Mouse (Mus musculus) urinary bladder, postnatal 36 days (tissue): Measurements from ENCODE around the gene Gli2.

ENCODE experiments used
- DNase-seq, 2 experiments: peaks; one replicate each; pipeline ENCODE4 v3.0.0; 2022; ENCODE audit warnings: low spot score in 2 of 2, mixed read lengths in 1 of 2

Gli2 gene

DNA sequence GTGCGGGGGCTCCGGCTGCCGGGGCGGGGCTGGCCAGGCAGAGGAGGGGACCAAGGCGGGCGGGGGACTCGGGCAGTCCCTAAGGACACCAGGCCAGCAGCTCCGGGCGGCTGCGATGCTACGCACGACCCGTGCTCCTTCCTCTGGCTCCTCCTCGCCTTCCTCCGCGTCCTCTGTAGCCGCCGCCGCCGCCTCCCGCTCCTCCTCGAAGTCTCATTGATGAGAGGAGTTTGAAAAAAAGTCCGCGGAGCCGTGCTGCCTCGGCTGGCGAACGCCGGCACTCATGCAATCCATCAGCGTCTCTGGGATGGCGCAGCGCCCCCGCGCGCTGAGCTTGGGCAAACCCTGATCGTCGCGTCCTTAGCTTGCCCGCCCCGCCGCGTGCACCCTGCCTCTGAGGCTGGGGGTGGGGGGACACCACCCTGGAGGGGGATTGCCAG lies at the start of gene Gli2:
Gli2 (minus strand) TSS at position 218 of the 440 bp plus-strand sequence.
- peak; percentile 68 to 83 for DNase-seq

DNA sequence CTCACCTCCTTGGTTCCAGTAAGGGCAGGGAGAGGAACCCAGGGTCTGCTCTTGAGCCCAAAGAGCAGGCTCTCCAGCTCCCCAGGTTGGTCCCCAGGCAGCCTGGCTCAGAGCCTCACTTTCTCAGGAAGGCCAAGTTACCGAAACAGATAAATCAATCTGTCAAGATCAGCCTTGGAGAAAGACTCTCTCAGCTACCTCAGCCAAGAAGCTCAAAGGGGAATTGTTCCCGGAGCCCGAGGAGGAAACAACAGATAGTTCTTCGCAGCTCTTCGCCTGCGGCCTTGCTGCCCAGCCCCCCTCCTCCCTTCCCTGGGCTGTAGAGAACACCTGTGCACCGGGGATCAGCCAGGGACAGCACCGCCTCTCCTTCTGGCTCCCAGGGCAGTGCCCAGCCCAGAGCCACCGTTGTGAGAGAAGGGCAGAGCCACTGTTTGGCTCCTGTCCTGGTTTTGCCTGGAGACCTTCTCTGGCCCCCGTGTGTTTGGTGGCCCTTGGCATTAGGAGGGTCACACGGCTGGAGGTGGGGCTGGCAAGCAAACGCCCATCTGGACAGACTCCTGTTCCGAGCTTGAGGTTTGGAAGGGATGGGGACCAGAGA lies 44.6 kb upstream of the Gli2 start:
- DNase-seq, result peak in 1 of 2 experiments; percentile 18

DNA sequence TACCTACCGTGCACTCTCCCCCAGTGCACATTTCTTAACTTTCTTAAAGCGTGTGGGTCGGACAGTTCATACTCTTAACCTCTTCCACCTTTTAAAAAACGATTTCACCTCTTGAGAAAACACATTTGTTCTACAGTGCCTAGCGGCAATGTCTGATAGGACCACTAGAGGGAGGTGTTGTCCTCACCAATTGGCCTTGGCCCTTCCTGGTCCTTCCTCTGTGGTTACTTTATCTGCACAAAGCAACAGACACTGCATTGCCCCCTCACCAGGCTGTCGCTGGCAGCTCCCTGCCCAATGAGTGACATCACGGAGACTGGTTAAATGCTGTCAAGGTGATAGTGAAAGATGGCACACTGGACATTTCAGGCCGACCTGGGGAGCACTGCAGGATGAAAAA lies 40.3 kb upstream of the Gli2 start:
- peak; percentile 41 to 60 for DNase-seq

DNA sequence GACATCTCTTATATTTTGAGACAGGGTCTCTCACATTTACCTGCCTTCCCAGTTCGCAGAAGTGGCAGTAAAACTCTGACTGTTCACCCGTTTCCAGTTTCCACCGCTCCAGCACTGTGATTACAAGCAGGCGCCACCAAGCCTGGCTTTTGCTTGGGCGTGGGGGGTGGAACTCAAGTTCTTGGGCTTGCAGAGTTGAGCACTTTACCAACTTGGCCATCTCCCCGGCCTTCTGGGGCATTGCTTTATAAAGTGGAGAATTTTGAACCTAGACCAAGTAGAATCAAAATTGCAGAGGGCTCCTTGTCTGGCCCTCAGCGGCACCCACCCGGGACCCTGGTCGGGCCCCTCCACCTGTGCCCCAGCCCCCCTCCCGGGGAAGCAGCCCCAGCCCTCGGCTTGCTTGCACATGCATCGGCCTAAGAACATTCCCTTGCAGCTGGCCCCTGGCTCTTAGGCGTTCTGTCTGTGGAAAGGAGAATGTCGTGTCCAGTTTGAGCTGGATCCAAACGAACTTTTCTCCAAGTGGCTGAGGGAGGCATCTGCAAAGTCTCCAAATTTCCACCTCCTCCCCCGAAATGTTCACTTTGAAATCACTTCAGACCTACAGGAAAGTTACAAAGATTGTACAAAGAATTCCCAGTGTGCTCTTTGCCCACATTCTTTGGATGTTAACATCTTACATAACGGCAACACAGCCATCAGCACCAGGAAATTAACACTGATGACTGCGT lies 36.6 kb upstream of the Gli2 start:
- DNase-seq, result peak in 1 of 2 experiments; percentile 32

DNA sequence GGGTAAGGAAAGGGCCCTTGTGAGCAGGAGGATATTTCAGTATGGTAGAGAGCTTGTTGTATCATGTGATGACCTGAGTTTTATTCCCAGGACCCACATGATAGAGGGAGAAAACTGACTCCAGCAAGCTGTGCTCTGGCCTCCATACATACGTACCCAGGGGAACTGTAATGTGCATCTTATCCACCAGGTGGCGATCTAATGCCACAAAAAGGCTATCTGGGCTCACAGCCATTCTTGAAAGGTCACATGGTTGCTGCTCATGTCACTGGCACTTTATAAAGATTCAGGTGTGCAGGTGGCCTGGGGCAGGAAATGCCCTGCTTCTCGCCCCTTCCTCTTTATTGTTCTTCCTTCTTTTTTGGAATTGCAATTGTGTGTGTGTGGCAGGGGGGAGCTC lies 34.1 kb upstream of the Gli2 start:
- peak; percentile 66 to 76 for DNase-seq

DNA sequence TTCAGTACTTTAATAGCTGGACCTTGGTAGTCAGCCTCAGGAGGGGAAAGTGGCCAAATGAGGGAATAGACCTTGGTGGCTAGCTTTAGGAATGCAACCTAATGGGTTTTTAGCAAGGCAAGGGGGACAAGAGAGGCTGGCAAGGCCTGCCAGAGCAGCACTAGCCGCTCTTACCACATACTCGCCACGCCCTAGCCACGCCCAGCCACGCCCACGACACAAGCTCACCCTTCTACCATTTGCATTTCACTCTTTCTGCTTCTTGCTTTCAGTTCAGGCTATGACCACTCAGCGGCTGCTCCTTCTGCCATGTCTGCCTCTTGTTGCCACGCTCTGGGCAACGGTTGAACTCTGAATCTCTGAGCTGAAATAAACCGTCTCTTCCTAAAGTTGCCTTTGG lies 32.4 kb upstream of the Gli2 start:
- peak in 1 of 2 experiments; percentile 26 for DNase-seq

DNA sequence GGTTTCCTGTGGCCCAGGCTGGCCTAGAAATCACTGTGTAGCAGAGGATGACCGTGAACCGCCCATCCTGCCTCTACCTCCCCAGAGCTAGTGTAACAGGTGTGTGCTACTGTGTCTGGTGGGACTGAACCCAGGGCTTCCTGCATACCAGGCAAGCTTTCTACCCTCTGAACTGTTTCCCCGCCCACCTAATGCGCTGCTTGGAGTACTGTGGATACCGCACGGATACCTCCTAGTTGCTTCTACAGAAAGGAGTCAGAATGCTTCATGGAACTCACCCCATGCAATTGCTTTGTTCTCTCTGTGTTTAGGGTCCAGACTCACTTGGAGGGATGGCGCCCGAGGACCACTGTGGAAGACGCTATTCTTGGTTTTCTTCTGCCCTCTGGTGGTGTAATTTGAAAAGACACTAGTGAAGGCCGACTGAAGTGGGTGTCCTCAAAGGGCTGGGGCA lies 30.1 kb upstream of the Gli2 start:
- peak in 1 of 2 experiments; percentile 14 for DNase-seq

DNA sequence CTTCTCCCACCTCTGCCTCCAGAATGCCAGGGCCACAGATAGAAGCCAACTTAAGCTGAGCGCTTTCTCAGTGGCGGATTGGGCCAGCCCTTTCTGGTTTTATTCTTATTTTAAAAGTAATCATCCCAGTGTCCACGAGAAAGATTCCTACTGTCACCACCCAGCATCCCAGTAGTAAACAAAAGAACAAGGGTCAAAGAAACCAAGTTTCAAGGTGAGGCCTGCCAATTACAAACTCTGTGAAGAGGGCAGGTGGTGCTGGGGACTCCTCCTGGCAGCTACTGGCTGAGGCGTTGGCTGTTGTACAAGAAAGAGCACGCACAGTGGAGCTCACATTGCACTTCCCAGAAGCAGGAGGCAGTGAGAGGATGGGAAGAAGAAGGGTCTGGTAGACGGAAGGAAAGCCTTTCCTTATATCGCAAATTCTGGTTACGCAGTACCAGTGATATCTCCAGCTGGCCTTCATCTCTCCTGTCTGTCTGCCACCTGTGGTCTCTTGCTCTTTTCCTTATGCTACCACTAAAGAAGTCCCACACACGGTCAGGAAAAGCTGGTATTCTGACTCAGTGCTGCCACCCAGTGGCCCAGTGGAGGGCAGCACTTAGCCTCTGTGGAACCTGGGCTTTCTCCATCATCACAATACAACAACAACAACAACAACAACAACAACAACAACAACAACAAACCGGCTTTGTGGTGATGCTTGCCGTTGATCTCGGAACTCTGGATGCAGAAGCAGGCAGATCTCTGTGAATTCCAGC lies 29.0 kb upstream of the Gli2 start:
- DNase-seq, result peak; percentile 23 to 36

DNA sequence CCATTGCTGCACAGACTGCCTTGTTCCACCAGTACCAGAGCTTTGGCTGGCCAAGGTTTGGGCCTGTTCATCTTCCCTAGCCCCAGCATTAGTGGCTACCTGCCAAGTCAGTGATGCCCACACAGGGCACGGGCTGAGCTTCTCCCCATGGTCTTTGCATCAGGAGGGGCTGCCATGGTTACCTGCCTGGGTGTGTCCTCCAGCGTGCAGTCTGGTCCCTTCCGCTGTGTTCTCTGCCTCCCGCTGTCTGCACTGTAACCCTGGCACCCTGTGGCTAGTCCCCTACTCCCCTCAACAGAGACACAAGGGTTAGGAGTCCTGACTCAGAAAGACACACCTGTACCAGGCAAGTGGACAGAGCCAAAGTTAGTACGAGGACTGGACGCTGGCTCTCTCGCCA lies 24.5 kb upstream of the Gli2 start:
- DNase-seq, result no peak

DNA sequence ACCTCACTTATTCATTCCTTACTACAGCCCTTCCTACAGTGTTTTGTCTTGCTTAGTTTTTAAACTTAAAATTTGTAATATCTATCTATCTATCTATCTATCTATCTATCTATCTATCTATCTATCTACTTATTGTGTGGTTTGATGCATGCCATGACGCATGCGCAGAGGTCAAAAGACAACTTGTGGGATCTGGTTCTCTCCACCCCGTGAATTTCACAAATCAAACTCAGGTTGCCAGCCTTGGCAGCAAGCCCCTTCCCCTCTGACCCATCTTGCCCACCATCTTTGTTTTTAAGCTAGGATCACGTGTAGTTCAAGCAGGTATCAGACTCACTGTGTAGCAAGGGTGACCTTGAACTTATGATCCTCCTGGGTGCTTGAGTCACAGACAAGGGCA lies 22.9 kb upstream of the Gli2 start:
- DNase-seq, result no peak

DNA sequence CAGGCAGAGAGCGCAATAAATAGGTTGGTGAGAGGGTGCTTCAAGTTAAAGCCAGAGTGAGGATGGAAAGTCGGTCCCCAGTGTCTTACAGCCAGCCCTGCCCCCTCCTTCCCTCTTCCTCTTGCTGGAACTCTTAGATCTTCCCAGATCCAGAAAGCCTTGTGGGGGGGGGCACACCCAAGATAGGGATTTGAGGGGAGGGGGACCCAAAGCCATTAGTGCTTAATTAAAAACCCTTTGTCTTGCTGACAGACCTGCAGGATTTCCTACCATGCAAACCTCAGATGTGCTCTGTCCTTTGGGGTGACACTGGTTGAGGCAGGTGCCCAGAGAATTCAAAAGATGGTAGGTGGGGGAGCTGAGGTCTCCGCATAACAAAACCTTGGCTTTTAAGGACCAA lies 22.5 kb upstream of the Gli2 start:
- no peak for DNase-seq

DNA sequence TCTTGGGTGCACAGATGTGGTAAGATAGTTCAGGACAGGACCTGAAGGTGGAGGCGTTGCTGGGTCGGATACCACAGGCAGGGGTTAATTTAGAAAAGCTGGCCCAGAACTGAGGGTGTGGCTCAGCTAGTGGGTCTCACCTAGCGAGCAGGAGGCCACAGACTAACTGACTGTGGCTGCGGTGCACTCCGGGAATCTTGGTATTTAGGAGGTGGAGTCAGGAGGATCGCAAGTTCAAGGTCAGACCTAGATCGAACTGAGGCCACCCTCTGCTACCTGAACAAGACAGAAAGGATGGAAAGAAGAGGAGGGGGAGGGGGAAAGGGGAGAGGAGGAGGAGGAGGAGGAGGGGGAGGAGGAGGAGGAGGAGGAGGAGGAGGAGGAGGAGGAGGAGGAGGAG lies 22.1 kb upstream of the Gli2 start:
- no peak for DNase-seq

DNA sequence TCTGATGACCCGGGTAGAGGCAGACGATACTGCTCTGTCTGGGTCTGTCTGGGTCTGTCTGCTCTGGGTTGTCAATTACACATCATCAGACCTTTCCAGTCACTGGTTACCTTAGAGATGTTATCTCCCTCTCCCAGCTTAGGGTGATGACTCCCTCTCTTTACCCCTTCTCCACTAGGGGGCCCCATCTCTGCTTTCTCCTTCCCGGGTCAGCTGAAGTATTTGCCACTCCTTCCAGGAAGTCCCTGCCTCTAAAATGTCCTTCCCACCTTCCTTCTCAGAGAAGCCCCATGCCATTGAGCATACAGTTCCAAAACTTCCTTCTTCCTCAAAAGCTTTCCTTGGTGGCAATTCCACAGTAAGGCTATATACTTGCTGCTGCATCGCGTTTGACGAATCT lies 21.5 kb upstream of the Gli2 start:
- DNase-seq, result no peak

DNA sequence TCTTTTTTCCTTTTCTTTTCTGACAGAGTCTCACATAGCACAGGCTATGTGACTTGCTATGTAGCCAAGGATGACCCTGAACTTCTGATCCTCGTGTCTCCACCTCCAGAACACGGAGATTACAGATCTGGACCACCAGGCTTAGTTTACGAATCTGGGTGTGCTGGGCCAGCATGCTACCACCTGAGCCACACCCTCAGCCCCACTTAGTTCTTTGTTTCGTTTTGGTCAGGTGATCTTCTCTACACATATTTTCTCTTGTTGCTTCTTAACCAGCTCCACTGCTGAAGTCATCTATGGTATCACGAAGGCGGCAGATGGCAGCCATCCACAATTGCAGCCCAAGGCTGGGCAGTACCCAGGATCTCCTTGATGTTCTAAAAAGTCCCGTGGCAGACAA lies 20.5 kb upstream of the Gli2 start:
- no peak for DNase-seq

DNA sequence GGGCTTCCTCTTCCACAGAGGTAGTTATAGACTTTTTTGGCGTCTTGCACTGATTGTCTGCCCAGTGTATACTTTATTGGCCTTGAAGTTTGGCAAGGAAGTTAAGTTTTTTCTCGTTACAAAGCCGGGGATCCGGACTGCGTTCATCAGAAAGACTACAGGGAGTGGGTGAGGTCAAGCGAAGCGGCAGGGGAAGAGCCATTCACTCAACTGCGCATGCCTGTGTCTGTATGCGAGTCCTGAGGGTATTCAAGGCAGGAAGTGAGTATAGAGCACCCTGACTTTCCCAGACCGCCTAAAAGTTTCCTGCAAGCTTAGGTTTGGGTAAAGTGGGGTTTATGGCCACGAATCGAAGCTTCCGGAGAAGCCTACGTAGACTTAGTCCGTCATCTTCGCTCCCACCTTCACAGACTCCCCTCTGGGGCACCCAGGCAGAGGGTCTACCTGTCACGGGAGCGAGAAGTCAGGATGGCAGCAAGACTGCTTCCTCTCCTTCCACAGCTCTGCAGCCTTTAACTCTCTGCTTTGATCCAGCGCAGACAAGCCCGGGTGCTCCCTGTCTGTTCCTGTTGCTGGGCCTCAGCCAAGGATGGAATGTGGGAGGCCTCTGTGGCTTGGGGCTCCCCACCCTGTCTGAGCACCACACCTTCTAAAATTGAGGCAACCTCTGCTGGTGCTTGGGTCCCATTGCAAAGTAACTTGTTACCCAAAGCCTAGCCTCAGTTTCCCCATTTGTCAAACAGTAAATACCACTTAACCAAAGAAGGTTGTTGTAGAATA lies 11.7 kb upstream of the Gli2 start:
- DNase-seq, result no peak

DNA sequence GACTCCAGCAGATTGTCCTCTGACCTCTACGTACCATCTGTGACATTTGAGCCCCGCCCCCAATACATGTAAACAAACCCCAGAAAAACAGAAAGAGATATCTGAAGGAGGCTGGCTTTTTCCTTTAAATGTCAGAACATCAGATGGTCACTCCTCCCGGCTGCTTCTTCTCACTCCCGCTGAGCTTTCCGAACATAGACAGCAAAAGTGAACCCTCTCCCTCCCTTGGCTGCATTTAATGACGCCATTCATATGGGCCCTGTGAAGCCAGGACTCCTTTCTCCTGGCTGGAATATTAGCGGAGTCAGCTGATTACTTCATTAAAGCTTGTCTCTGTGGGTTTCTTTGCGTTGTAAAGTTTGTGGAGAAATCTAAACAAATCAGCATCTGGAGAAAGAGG lies 3.1 kb upstream of the Gli2 start:
- DNase-seq, result no peak

DNA sequence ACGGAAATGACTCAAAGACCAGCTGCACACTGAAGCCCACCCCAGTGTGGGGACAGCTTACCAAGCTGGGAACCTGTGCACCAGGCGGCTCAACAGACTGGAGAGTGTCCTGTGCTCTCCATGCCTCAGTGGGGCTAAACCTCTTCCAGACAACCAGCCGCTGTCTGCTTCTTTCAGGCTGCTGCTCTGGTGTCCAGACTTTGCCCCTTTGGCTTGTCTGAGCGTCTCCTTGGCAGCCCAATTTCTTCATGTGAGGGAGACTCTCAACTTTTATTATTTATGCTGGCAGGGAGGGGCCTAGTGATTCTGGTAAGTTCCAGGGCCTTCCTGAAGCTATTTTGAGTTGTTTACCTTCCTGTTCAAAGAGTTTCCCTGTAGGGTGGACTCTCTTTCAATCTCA lies 2.4 kb upstream of the Gli2 start:
- DNase-seq, result no peak

DNA sequence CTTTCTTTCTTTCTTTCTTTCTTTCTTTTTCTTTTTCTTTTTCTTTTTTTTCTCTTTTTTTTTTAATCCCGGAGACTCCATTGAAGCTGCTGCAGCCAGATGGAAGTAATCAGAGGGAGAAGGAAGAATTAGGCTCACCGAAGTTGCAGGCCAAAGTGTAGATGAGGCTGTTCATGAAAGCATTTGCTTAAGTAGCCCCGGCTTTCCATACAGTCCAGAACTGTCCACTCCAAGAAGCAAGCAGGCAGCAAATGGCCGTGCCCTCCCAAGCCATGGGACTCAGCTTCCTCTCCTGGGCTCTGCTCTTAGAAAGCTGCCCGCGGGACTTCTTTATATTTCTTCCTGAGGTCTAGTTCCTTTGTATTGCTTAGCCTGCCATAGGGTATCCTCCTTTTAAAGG lies 1.0 kb upstream of the Gli2 start:
- no peak for DNase-seq

DNA sequence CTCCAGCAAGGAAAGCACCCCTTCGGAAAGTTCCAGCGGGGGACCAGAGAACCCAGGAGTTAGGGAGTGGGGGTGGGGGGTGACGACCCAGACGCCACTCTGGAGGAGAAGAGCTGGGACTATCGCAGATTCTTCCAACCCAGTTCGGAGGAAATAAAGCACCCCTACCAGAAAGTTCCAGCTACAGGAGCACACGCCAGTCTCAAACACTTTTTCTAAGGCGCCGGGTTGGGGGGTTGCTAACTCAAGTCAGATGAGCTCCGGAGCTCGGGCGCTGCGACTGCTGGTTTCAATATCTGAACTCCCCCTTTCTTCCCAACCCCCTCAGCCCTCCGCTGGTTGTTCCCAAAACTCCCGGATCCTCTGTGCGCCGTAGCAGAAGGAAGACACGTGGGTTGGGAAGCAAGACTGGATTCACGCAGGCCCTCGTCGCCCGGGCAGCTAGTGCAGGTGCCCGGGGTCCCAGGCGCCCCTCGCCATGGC lies 494 bp upstream of the Gli2 start:
- peak in 1 of 2 experiments; percentile 11 for DNase-seq

DNA sequence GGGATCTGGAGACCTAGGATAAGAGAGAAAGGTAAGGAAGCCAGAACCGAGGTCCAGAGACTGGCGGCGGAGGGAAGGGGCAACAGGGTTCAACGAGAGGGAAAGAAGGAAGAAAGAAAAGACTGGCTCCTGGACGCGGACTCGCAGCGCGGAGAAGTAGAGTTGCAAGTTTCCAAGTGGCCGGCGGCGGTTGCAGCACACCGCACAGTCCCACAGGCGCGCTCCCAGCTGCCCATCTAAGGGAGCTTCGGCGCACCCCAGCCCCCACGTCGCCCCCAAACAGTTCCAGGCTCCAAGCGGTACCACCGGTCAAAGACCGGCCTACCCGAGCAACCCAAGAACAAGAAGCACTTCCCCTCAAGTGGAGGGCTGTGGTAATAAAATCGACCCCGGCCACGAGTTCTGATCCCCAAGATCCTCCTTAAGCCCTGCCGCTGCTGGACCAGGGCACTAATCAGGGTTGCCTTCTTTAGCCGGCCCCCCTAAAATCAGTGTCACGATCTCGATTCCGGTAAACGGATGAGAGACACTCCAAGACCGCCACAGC lies 715 bp downstream of the Gli2 start:
- DNase-seq, result peak in 1 of 2 experiments; percentile 13

DNA sequence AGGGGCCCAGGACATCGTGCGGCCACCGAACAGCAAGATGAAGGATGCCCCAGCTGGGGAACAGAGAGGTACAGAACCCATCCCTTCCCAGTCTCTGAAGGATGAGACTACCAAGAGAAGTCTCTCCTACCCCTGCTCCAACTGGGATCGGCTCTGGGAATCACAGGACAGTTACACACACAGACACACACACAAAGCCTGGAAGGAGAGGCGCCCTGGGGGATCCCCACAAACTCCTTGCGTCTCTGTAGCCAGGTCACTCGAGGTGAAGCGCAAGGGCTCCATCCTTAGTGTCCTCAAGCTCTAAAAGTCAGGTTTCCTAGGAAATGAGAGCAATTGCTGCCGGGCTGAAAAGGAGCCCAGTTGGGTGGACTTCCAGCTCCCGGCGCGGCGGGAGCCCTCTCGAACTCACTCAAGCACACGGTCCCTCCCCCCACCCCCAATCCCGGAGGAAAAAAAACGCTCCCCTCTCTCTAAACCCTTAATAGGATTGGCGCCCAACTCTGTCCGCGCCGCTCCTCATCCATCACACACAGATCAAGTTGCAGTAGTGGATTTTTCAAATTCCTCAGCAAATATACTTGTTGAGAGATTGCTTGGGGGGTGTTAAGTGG lies 1.4 kb downstream of the Gli2 start:
- peak in 1 of 2 experiments; percentile 24 for DNase-seq
